In genomic region chr11:32101059-32101632, GRCm38 (mm10) we compare ENCODE assay signal across 15 mouse cellular contexts.
A peak's percentile ranks its signal among the peaks of the same experiment; 100 is the strongest.
DNase-seq lines count a peak whose midpoint lies in the region; ATAC-seq and TF ChIP-seq lines count a peak whose summit lies in the region.
"Had no signal": no experiment of that assay in that cellular context is flagged by ENCODE, and none has a peak within 500 bp of the region (broad histone marks: within the 10 kb centered on the region; RNA-seq: fewer than 3 reads in every experiment).

No protein-coding gene starts in this region.

- no peaks in the 10 kb centered on the region for H3K9me3 ChIP-seq in hindbrain, embryonic 15.5 days
- no peaks in the 10 kb centered on the region for H3K9me3 ChIP-seq in hindbrain, embryonic 13.5 days
- no peaks in the 10 kb centered on the region for H3K9me3 ChIP-seq in midbrain, embryonic 11.5 days (ENCODE audit: control insufficient read depth, low read length)
- no peaks in the 10 kb centered on the region for H3K9me3 ChIP-seq in midbrain, embryonic 13.5 days
- H3K9me3 ChIP-seq in intestine, embryonic 15.5 days, result no peaks in the 10 kb centered on the region
- H3K9me3 ChIP-seq in stomach, embryonic 14.5 days (ENCODE audit: control insufficient read depth, low read depth, low read length), result no peaks in the 10 kb centered on the region
- H3K9me3 ChIP-seq: embryonic facial prominence, embryonic 15.5 days; heart, embryonic 13.5 days; liver, embryonic 13.5 days had no signal

- H3K4me3 ChIP-seq in hindbrain, embryonic 15.5 days, result no peak overlapping the region
- H3K4me3 ChIP-seq in hindbrain, embryonic 13.5 days, result no peak overlapping the region
- no peak overlapping the region for H3K4me3 ChIP-seq in midbrain, embryonic 11.5 days (ENCODE audit: low read depth, low read length)
- no peak overlapping the region for H3K4me3 ChIP-seq in midbrain, embryonic 13.5 days (replicated peaks)
- H3K4me3 ChIP-seq in intestine, embryonic 15.5 days (replicated peaks), result no peak overlapping the region
- H3K4me3 ChIP-seq in stomach, embryonic 14.5 days (ENCODE audit: low read depth, low read length), result no peak overlapping the region
- no peak overlapping the region for H3K4me3 ChIP-seq in cerebellum, adult 2 months (replicated peaks; ENCODE audit: insufficient read depth, low read depth, low read length)
- H3K4me3 ChIP-seq: embryonic facial prominence, embryonic 15.5 days; gastrocnemius, adult 2 months; heart, embryonic 13.5 days; liver, embryonic 13.5 days had no signal

- no peak for ATAC-seq in hindbrain, embryonic 15.5 days (ENCODE audit: low FRiP score, low read depth)
- ATAC-seq in hindbrain, embryonic 13.5 days (ENCODE audit: low FRiP score), result no peak
- no peak for ATAC-seq in midbrain, embryonic 11.5 days (ENCODE audit: low FRiP score)
- no peak for ATAC-seq in midbrain, embryonic 13.5 days
- ATAC-seq in intestine, embryonic 15.5 days, result peak; percentile 55
- peak; percentile 81; the same call in 1 of the 2 replicates for ATAC-seq in stomach, embryonic 14.5 days (ENCODE audit: insufficient number of reproducible peaks, insufficient read depth, low FRiP score, low read depth)

- 39% methylated on average over 3 of the region's 3 CpGs for WGBS in hindbrain, embryonic 15.5 days
- WGBS in hindbrain, embryonic 13.5 days, result 43% methylated on average over 3 of the region's 3 CpGs
- WGBS in midbrain, embryonic 11.5 days, result 76% methylated on average over 3 of the region's 3 CpGs
- WGBS in midbrain, embryonic 13.5 days, result 62% methylated on average over 3 of the region's 3 CpGs
- 41% methylated on average over 3 of the region's 3 CpGs for WGBS in intestine, embryonic 15.5 days
- 18% methylated on average over 3 of the region's 3 CpGs for WGBS in stomach, embryonic 14.5 days
- WGBS in cerebellum, adult 2 months, result 64% methylated on average over 3 of the region's 3 CpGs

- H3K9ac ChIP-seq in hindbrain, embryonic 15.5 days, result no peak overlapping the region
- no peak overlapping the region for H3K9ac ChIP-seq in hindbrain, embryonic 13.5 days
- no peak overlapping the region for H3K9ac ChIP-seq in midbrain, embryonic 11.5 days (ENCODE audit: low read length)
- H3K9ac ChIP-seq in midbrain, embryonic 13.5 days (replicated peaks), result no peak overlapping the region
- H3K9ac ChIP-seq in intestine, embryonic 15.5 days, result no peak overlapping the region
- H3K9ac ChIP-seq in stomach, embryonic 14.5 days (replicated peaks; ENCODE audit: low read depth, low read length), result no peak overlapping the region
- H3K9ac ChIP-seq: embryonic facial prominence, embryonic 15.5 days; heart, embryonic 13.5 days; liver, embryonic 13.5 days had no signal

- peaks cover 28% of the 10 kb centered on the region for H3K4me1 ChIP-seq in hindbrain, embryonic 15.5 days (replicated peaks)
- peaks cover 33% of the 10 kb centered on the region for H3K4me1 ChIP-seq in hindbrain, embryonic 13.5 days (replicated peaks)
- peaks cover 18% of the 10 kb centered on the region for H3K4me1 ChIP-seq in midbrain, embryonic 11.5 days (ENCODE audit: control insufficient read depth, insufficient read depth, low read length)
- peaks cover 27% of the 10 kb centered on the region for H3K4me1 ChIP-seq in midbrain, embryonic 13.5 days (replicated peaks)
- H3K4me1 ChIP-seq in intestine, embryonic 15.5 days (replicated peaks), result peaks cover 19% of the 10 kb centered on the region
- H3K4me1 ChIP-seq in stomach, embryonic 14.5 days (ENCODE audit: control insufficient read depth, insufficient read depth, low read length), result peaks cover 22% of the 10 kb centered on the region; the same call in 1 of the 2 replicates
- no peaks in the 10 kb centered on the region for H3K4me1 ChIP-seq in cerebellum, adult 2 months (ENCODE audit: control insufficient read depth, insufficient read depth, low read length)

- peak; percentile 83 for DNase-seq in midbrain, embryonic 11.5 days (ENCODE audit: low spot score, missing footprints)
- DNase-seq in cerebellum, adult 2 months, result no peak
- DNase-seq: adrenal gland, adult 2 months; cerebellum, postnatal 25 days; gastrocnemius, adult 2 months; layer of hippocampus, adult 9-11 months; liver, embryonic 13.5 days; spleen, adult 18-20 months had no signal

- H3K27ac ChIP-seq in hindbrain, embryonic 15.5 days (replicated peaks), result peak overlapping the region; percentile 40
- H3K27ac ChIP-seq in hindbrain, embryonic 13.5 days, result no peak overlapping the region
- no peak overlapping the region for H3K27ac ChIP-seq in midbrain, embryonic 11.5 days (ENCODE audit: low read depth, low read length)
- H3K27ac ChIP-seq in midbrain, embryonic 13.5 days, result no peak overlapping the region
- no peak overlapping the region for H3K27ac ChIP-seq in intestine, embryonic 15.5 days
- H3K27ac ChIP-seq in stomach, embryonic 14.5 days (ENCODE audit: low read length), result peak overlapping the region; percentile 44; the same call in 1 of the 2 replicates
- H3K27ac ChIP-seq in cerebellum, adult 2 months (ENCODE audit: insufficient read depth, low read length), result no peak overlapping the region
- H3K27ac ChIP-seq: embryonic facial prominence, embryonic 15.5 days; gastrocnemius, adult 2 months; heart, embryonic 13.5 days; liver, embryonic 13.5 days had no signal

- no peak for TF ChIP-seq POLR2A in cerebellum, adult 2 months (IDR thresholded peaks at IDR 0.05; ENCODE audit: borderline replicate concordance, insufficient read depth, low read length)

- no peaks in the 10 kb centered on the region for H3K27me3 ChIP-seq in hindbrain, embryonic 15.5 days
- H3K27me3 ChIP-seq in hindbrain, embryonic 13.5 days, result no peaks in the 10 kb centered on the region
- no peaks in the 10 kb centered on the region for H3K27me3 ChIP-seq in midbrain, embryonic 11.5 days (ENCODE audit: control insufficient read depth, insufficient read depth, low read length)
- H3K27me3 ChIP-seq in midbrain, embryonic 13.5 days, result no peaks in the 10 kb centered on the region
- H3K27me3 ChIP-seq in intestine, embryonic 15.5 days (replicated peaks), result no peaks in the 10 kb centered on the region
- no peaks in the 10 kb centered on the region for H3K27me3 ChIP-seq in stomach, embryonic 14.5 days (ENCODE audit: control insufficient read depth, insufficient read depth, low read length)
- no peaks in the 10 kb centered on the region for H3K27me3 ChIP-seq in cerebellum, adult 2 months (ENCODE audit: control insufficient read depth, insufficient read depth, low read length)
- H3K27me3 ChIP-seq: embryonic facial prominence, embryonic 15.5 days had no signal

- no peak overlapping the region for H3K4me2 ChIP-seq in hindbrain, embryonic 15.5 days
- no peak overlapping the region for H3K4me2 ChIP-seq in hindbrain, embryonic 13.5 days
- H3K4me2 ChIP-seq in midbrain, embryonic 11.5 days, result no peak overlapping the region
- H3K4me2 ChIP-seq in midbrain, embryonic 13.5 days (replicated peaks), result no peak overlapping the region
- no peak overlapping the region for H3K4me2 ChIP-seq in intestine, embryonic 15.5 days (replicated peaks)
- no peak overlapping the region for H3K4me2 ChIP-seq in stomach, embryonic 14.5 days (replicated peaks; ENCODE audit: low read depth, low read length)
- H3K4me2 ChIP-seq: embryonic facial prominence, embryonic 15.5 days; heart, embryonic 13.5 days; liver, embryonic 13.5 days had no signal

- no peaks in the 10 kb centered on the region for H3K36me3 ChIP-seq in hindbrain, embryonic 15.5 days
- no peaks in the 10 kb centered on the region for H3K36me3 ChIP-seq in hindbrain, embryonic 13.5 days
- H3K36me3 ChIP-seq in midbrain, embryonic 11.5 days (ENCODE audit: control insufficient read depth, insufficient read depth, low read length), result no peaks in the 10 kb centered on the region
- H3K36me3 ChIP-seq in midbrain, embryonic 13.5 days, result no peaks in the 10 kb centered on the region
- no peaks in the 10 kb centered on the region for H3K36me3 ChIP-seq in intestine, embryonic 15.5 days
- no peaks in the 10 kb centered on the region for H3K36me3 ChIP-seq in stomach, embryonic 14.5 days (ENCODE audit: control insufficient read depth, insufficient read depth, low read length)
- H3K36me3 ChIP-seq: embryonic facial prominence, embryonic 15.5 days; heart, embryonic 13.5 days; liver, embryonic 13.5 days had no signal

- TF ChIP-seq CTCF in cerebellum, adult 2 months (IDR thresholded peaks at IDR 0.05; ENCODE audit: borderline replicate concordance, insufficient read depth, low read depth, low read length), result no peak

Comparison
In these comparisons a context has a peak if more than half of its experiments do, and no peak if none do; other contexts are left out.
1. H3K27ac ChIP-seq: peak in hindbrain, embryonic 15.5 days (single experiment) and stomach, embryonic 14.5 days (single experiment); none in hindbrain, embryonic 13.5 days (single experiment), midbrain, embryonic 11.5 days (single experiment), midbrain, embryonic 13.5 days (single experiment), intestine, embryonic 15.5 days (single experiment) and cerebellum, adult 2 months (single experiment).
2. ATAC-seq: peak in intestine, embryonic 15.5 days (single experiment) and stomach, embryonic 14.5 days (single experiment); none in hindbrain, embryonic 15.5 days (single experiment), hindbrain, embryonic 13.5 days (single experiment), midbrain, embryonic 11.5 days (single experiment) and midbrain, embryonic 13.5 days (single experiment).